ENCODE assay signal across 7 mouse cellular contexts in the genomic region with DNA sequence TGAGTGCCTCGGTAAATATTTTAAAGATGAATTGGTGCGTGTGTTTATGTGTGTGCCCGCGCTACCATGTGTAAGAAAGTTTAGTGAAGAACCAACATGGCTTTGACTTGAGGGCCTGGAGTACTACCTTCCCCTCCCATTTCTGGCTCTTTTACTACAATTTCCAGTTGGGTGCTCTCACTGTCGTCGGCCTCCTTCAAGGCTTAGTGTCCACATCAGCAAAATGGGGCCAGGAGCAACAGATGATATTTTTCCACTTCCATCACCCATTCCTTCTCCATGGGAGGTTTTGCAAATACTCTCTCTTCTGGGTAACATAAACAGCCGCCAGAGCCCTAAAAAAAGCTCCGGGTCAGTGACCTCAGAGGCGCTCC. TPM values are rescaled to one million over a fixed set of nuclear protein-coding genes. Genes with fewer than 3 reads are reported as not detected.
DNase-seq lines count a peak whose midpoint lies in the region; ATAC-seq lines count a peak whose summit lies in the region.

No protein-coding gene starts in this region.

- H3K9ac ChIP-seq in neural tube, embryonic 11.5 days (ENCODE audit: low read length), result peak overlapping the region; percentile 76
- H3K9ac ChIP-seq in forebrain, embryonic 11.5 days (ENCODE audit: low read length), result peak overlapping the region; percentile 78
- H3K9ac ChIP-seq in liver, embryonic 11.5 days (ENCODE audit: low read depth, low read length), result peak overlapping the region; percentile 80
- H3K9ac ChIP-seq in stomach, embryonic 15.5 days, result peak overlapping the region; percentile 62; the same call in 1 of the 2 replicates

- ATAC-seq in neural tube, embryonic 11.5 days (ENCODE audit: insufficient read depth, low FRiP score, low TSS enrichment), result no peak; the same call in 1 of the 2 replicates
- peak; percentile 12; the same call in 1 of the 2 replicates for ATAC-seq in forebrain, embryonic 11.5 days (replicated peaks; ENCODE audit: low FRiP score)
- peak; percentile 9; the same call in 1 of the 2 replicates for ATAC-seq in liver, embryonic 11.5 days (replicated peaks; ENCODE audit: low FRiP score)
- ATAC-seq in stomach, embryonic 15.5 days (ENCODE audit: insufficient read depth, low FRiP score, low read depth), result peak; percentile 0; the same call in 1 of the 2 replicates

- peak overlapping the region; percentile 98 for H3K4me2 ChIP-seq in neural tube, embryonic 11.5 days (ENCODE audit: low read depth)
- peak overlapping the region; percentile 97 for H3K4me2 ChIP-seq in forebrain, embryonic 11.5 days (ENCODE audit: low read depth, low read length, severe bottlenecking)
- peak overlapping the region; percentile 98 for H3K4me2 ChIP-seq in liver, embryonic 11.5 days
- peak overlapping the region; percentile 94 for H3K4me2 ChIP-seq in stomach, embryonic 15.5 days

- WGBS in neural tube, embryonic 11.5 days, result 17% methylated on average over 9 of the region's 9 CpGs
- WGBS in forebrain, embryonic 11.5 days, result 20% methylated on average over 9 of the region's 9 CpGs
- WGBS in liver, embryonic 11.5 days, result 16% methylated on average over 9 of the region's 9 CpGs
- 10% methylated on average over 9 of the region's 9 CpGs for WGBS in stomach, embryonic 15.5 days

- peaks cover 2% of the 10 kb centered on the region; the same call in 1 of the 2 replicates for H3K4me1 ChIP-seq in neural tube, embryonic 11.5 days (ENCODE audit: control insufficient read depth, insufficient read depth, low read length)
- 0 out of 2 replicates have a peak, but pooled peaks cover 2% of the 10 kb centered on the region for H3K4me1 ChIP-seq in forebrain, embryonic 11.5 days (replicated peaks; ENCODE audit: control insufficient read depth, insufficient read depth, low read length)
- peaks cover 12% of the 10 kb centered on the region; the same call in 1 of the 2 replicates for H3K4me1 ChIP-seq in liver, embryonic 11.5 days (replicated peaks; ENCODE audit: control insufficient read depth, insufficient read depth, low read length)
- peaks cover 8% of the 10 kb centered on the region; the same call in 1 of the 2 replicates for H3K4me1 ChIP-seq in stomach, embryonic 15.5 days

- peak overlapping the region; percentile 85 for H3K4me3 ChIP-seq in neural tube, embryonic 11.5 days (ENCODE audit: low read depth, low read length)
- H3K4me3 ChIP-seq in forebrain, embryonic 11.5 days (ENCODE audit: low read depth, low read length), result peak overlapping the region; percentile 56
- H3K4me3 ChIP-seq in liver, embryonic 11.5 days (ENCODE audit: low read depth, low read length), result peak overlapping the region; percentile 79
- H3K4me3 ChIP-seq in stomach, embryonic 15.5 days (replicated peaks), result peak overlapping the region; percentile 89

- peak overlapping the region; percentile 77 for H3K27ac ChIP-seq in neural tube, embryonic 11.5 days (ENCODE audit: low read depth, low read length)
- H3K27ac ChIP-seq in forebrain, embryonic 11.5 days (ENCODE audit: low read depth, low read length), result peak overlapping the region; percentile 62
- H3K27ac ChIP-seq in liver, embryonic 11.5 days (ENCODE audit: low read depth, low read length), result peak overlapping the region; percentile 70
- H3K27ac ChIP-seq in stomach, embryonic 15.5 days, result peak overlapping the region; percentile 92

- DNase-seq in neural tube, embryonic 11.5 days (ENCODE audit: low spot score), result no peak
- DNase-seq in neural tube, embryonic 10.5 days (ENCODE audit: extremely low spot score, low spot score), result no peak
- DNase-seq in forebrain, embryonic 11.5 days (ENCODE audit: low spot score), result no peak
- DNase-seq in liver, embryonic 11.5 days (ENCODE audit: low spot score), result no peak
- DNase-seq in adrenal gland, adult 8-10 months, result no peak
- DNase-seq in left cerebral cortex, adult 8-10 months (ENCODE audit: low spot score in 2 of 2), result no peak

- no peaks in the 10 kb centered on the region for H3K27me3 ChIP-seq in neural tube, embryonic 11.5 days (ENCODE audit: control insufficient read depth, insufficient read depth, low read length)
- no peaks in the 10 kb centered on the region; the same call in 1 of the 2 replicates for H3K27me3 ChIP-seq in forebrain, embryonic 11.5 days (ENCODE audit: control insufficient read depth, insufficient read depth, low read length)
- peaks cover 22% of the 10 kb centered on the region for H3K27me3 ChIP-seq in liver, embryonic 11.5 days (replicated peaks; ENCODE audit: control insufficient read depth, insufficient read depth, low read length)
- no peaks in the 10 kb centered on the region for H3K27me3 ChIP-seq in stomach, embryonic 15.5 days (replicated peaks)

- no peaks in the 10 kb centered on the region for H3K9me3 ChIP-seq in neural tube, embryonic 11.5 days (ENCODE audit: control insufficient read depth, low read length)
- no peaks in the 10 kb centered on the region for H3K9me3 ChIP-seq in forebrain, embryonic 11.5 days (ENCODE audit: control insufficient read depth, low read length)
- H3K9me3 ChIP-seq in liver, embryonic 11.5 days (ENCODE audit: control insufficient read depth, low read length), result no peaks in the 10 kb centered on the region
- no peaks in the 10 kb centered on the region for H3K9me3 ChIP-seq in stomach, embryonic 15.5 days

- H3K36me3 ChIP-seq in neural tube, embryonic 11.5 days (ENCODE audit: control insufficient read depth, insufficient read depth, low read length), result no peaks in the 10 kb centered on the region
- no peaks in the 10 kb centered on the region for H3K36me3 ChIP-seq in forebrain, embryonic 11.5 days (ENCODE audit: control insufficient read depth, insufficient read depth, low read length)
- no peaks in the 10 kb centered on the region for H3K36me3 ChIP-seq in liver, embryonic 11.5 days (ENCODE audit: control insufficient read depth, insufficient read depth, low read length)
- H3K36me3 ChIP-seq in stomach, embryonic 15.5 days, result no peaks in the 10 kb centered on the region

RNA-seq across cellular contexts. Expression of a gene that starts 0.6 kb away (rescaled TPM):
- 21.7 and 23.1 TPM in 2 replicates for polyA plus RNA-seq in neural tube, embryonic 11.5 days (2014; fragmentation: Nextera tagmentation; extraction: Ambion mirVana)
- polyA plus RNA-seq in forebrain, embryonic 11.5 days (2014; fragmentation: Nextera tagmentation; extraction: Ambion mirVana), result 16.2 and 16.6 TPM in 2 replicates
- polyA plus RNA-seq in liver, embryonic 11.5 days (2014; fragmentation: Nextera tagmentation; extraction: Ambion mirVana), result 19.2 and 20.8 TPM in 2 replicates
- polyA plus RNA-seq in stomach, embryonic 15.5 days (2015; fragmentation: Nextera tagmentation; extraction: Ambion mirVana), result 48.1 and 49.6 TPM in 2 replicates
- 100 to 1,000 TPM in 2 of 4 experiments, 10 to 100 TPM in 2; 70.7 to 156 (median 121) TPM for total RNA-seq in adrenal gland, adult 8-10 months (2022)
- total RNA-seq in left cerebral cortex, adult 8-10 months (2022), result 10 to 100 TPM; 80.8 to 88.6 (median 85.0) TPM
